Mouse (Mus musculus): ENCODE measurements around the gene Gm884. TPM values are rescaled to one million over a fixed set of nuclear protein-coding genes. Genes with fewer than 3 reads are reported as not detected.
"Not testable (repeated sequence)": the region's sequence is repeated elsewhere in the genome, so short reads cannot be mapped to it uniquely, and the experiment has no call there.

Gm884 gene
- total RNA-seq, 1 experiment from 2014 or later, result not detected

DNA sequence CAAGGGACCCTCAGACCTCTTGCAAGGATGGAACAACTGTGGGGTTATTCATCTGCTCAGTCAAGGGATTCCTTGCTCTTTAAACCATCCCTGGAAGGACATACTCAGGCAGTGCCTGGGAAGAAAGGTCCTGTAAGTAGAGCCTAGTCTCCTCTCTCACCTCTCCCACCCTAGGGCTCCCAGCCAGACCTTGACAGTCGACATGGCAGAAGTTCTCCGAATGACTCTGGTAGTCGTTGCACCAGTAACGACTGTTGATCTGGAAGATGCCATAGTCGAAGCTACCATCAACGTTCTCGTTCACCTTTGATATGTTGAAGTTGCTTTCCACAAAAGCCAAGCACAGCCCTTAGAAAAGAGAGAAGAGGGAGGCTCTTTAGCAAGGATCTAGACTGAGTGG lies 13.9 kb upstream of the Gm884 start:
- no peak for DNase-seq

DNA sequence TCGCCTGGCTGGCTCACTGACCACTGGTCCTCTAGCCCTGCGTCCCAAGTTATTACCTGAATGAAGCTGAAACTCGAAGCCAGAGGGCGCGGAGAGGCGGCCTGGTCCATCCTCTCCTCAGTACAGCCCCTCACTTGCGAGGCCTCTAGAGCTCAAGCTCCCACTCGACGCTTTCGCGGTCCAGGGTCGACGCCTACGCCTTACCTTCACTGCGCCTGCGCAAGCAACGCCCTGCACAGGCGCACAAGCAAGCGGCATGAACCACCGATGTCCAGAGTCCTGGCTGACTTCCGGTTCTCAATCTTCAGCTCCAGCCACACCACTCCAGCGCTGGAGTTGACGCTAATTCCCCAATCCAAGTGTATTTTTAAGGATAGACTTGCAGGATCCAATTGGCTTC lies 6.5 kb upstream of the Gm884 start:
- DNase-seq, result no peak

DNA sequence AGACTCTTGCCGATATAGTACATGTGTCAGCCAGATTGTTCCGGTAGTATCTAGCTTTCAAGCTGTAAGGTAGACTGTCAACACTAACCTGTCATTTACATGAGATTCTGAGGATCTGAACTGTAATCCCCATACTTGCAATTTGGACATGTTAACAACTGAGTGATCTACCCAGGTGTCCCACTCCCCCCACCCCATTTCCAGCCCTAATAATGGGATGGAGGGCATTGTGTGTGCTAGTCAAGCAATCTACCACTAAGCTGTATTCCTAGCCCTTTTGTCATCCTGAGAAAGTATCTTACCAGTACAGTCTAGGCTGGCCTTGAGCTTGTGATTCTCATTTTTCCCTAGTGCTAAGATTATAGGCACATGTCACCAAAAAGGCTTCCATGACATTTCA lies 10.2 kb downstream of the Gm884 start:
- DNase-seq, result no peak

DNA sequence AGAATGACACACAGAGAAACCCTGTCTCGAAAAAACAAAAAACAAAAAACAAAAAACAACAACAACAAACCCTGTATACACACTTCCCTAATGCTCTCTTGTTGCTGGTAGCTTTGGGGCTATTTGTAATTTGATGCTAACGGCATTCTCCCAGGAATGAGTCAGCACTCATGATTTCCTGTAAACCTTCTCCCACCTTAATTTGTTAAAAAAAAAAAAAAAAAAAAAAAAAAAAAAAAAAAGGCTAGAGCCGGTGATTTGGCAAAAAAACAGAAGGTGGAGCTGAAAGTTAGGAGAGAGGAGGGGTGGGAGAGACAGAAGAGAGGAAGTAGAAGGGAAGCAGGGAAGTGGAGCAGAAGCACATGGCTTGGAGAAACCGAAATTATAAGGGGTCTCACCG lies 14.3 kb downstream of the Gm884 start:
- no peak for DNase-seq

DNA sequence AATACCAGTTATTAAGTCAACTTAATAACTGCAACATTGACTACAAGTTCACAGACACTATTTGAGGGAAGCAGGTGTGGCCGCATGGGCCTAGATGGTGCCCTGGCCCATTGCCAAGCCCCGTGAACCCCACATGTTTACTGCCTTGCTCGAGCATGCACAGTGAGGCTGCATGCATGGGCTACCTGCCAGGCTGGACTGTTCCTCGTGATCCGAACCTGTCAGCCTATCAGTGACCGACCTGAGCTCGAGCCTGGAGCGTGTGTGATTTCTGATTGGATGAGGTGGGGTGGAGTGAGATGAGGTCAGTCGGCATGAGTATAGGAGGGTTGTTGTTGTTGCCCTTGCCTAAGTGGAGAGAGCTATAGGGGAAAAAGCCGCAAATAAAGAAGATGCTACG lies 42.6 kb downstream of the Gm884 start:
- DNase-seq, result no peak

DNA sequence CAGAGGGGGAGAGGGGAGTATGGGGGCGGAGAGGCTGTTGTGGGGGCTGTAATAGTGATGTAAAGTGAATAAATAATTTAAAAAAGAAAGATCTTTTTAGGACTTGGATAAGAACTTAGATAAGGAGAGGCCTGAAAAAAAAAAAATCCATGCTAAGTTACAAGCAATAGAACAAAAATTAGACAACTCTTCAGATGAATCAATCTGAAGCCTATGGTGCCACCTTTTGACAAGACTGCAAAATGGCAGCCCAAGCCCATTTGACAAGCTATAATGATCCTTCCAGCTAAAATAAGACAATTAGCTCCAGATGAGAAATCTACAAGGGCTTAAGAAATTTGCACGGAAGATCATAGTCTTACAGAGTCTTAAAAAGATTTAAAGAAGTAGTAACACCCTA lies 64.9 kb downstream of the Gm884 start:
- DNase-seq, result no peak

DNA sequence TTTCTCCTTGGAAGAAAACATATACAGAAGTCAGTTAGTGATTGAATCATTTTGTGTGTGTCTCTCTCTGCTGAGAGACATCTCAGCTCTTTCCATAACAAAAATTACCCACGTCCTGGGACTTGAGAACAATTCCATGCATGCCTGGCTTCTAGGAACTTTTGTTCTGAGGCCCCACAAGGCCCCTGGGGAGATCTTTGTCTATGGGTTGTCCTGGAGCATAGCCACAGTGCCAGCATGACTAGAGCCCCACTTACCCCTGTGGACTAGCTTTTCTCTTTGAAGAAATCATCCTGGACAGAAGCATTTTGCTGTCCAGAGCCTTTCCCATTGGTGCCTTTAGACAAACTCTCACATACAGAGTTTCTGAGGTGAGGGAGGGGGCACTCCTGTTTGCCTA lies 86.0 kb downstream of the Gm884 start:
- not testable (repeated sequence) for DNase-seq

DNA sequence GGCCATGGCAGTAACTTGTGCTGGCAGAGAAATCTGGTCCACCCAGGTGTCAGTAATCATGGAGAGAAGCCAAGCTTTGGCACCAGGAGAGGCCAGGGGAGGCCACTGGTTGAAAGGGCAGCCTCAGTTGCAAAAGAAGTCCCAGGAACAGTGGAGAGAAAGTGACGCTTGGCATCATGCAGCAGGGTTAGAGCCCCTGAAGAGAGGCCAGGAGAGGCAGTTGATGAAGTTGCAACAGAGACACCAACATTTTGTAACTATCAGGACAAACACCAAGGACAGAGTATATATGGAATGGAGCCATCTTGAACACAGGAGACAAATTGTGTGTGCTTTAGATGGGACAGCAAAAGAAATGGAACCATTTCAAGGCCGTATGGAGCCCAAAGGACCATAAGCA lies 108.8 kb downstream of the Gm884 start:
- no peak for DNase-seq

DNA sequence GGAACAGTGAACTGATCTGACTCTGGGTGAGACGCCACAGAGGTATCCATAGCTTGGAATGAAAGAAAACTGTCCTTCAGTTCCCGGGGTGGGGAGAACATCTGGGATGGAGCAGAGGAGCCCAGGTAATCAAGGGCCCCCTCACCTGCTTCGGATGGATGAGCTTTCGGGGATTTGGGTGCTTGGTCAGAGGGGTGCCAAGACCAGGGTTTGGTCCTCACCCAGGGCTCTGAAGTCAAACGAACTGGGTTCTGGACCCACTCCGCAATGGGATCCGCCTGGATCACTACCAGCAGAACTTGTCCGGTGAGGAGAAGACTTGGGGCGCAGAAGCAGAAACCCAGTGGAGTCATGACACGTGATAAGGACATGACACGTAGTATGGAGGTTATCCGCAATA lies 116.4 kb downstream of the Gm884 start, which contains the start of gene Lrrc37a:
TSS of gene Lrrc37a (minus strand) at position 101 of the 400 bp plus-strand sequence.
- DNase-seq, result no peak

Other genes with a start within 250 kb of the Gm884 start
- 17.4 and 19.6 TPM in 2 replicates for gene Plekhm1, start 208.5 kb downstream of the Gm884 start, total RNA-seq (2021)
- not detected in 2 replicates for gene Lrrc37a, start 116.5 kb downstream of the Gm884 start, total RNA-seq (2021)
- gene Lyzl6, start 17.8 kb upstream of the Gm884 start, total RNA-seq (2021), result not detected in 2 replicates
- gene Rprml, start 28.4 kb upstream of the Gm884 start, total RNA-seq (2021), result not detected in 2 replicates
- gene Gosr2, start 76.8 kb upstream of the Gm884 start, total RNA-seq (2021), result 72.3 and 74.8 TPM in 2 replicates
- 0.22 and 0.23 TPM in 2 replicates for gene Wnt9b, start 128.7 kb upstream of the Gm884 start, total RNA-seq (2021)
- 0.15 TPM in 1 of 2 replicates, not detected in the other for gene Wnt3, start 153.0 kb upstream of the Gm884 start, total RNA-seq (2021)

Data from adrenal gland, postnatal 14 days (tissue).